Mouse (Mus musculus) small intestine, adult 2 months (tissue): ENCODE data around the gene Endod1.

Source experiments
- CTCF ChIP-seq: fragments of 200-500 bp; IDR thresholded peaks from 2 replicates; pipeline ENCODE4 v1.5.1; 2012; ENCODE audit warnings: low read depth, mild to moderate bottlenecking, control low read depth, inconsistent platforms, low read length, moderate library complexity, mixed read lengths; ENCODE audit not compliant: insufficient replicate concordance, insufficient read length; ENCODE audit errors: extremely low read depth
- POLR2A ChIP-seq: fragments of 200-500 bp; IDR thresholded peaks from 2 replicates; pipeline ENCODE4 v1.6.1; 2012; ENCODE audit warnings: low read depth, mild to moderate bottlenecking, control low read depth, inconsistent platforms, low read length, moderate library complexity

DNA sequence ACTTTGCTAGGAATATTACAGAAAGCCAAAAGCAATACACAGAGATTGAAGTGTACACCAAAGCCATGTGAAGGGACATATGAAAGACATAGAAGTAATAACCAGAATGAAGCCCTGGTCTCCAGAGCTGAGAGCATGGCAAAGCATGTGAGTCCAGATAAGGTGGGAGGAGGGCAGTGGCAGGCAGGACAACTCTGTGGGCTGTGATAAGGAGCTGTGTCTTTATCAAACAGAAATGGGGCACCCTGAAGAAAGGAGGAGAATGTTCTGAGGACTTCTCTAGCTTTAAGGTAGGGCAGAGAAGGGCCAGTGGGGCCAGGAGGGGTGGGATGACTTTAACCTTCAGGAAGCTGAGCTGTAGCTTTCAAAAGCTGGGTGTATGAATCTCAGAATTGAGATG lies 12.0 kb downstream of the Endod1 start:
- TF ChIP-seq CTCF: no peak
- TF ChIP-seq POLR2A: no peak
